In genomic region chr6:87770626-87771025, GRCm38 (mm10) we compare ENCODE assay signal across 12 mouse cellular contexts. TPM values are rescaled to one million over a fixed set of nuclear protein-coding genes. Genes with fewer than 3 reads are reported as not detected.
DNase-seq lines count a peak whose midpoint lies in the region; ATAC-seq and TF ChIP-seq lines count a peak whose summit lies in the region.
"Had no signal": no experiment of that assay in that cellular context is flagged by ENCODE, and none has a peak within 500 bp of the region (broad histone marks: within the 10 kb centered on the region; RNA-seq: fewer than 3 reads in every experiment).

No protein-coding gene starts in this region.

- H3K36me3 ChIP-seq in forebrain, postnatal 0 days (ENCODE audit: insufficient read depth), result no peaks in the 10 kb centered on the region
- H3K36me3 ChIP-seq in forebrain, embryonic 13.5 days (ENCODE audit: poor library complexity, severe bottlenecking), result no peaks in the 10 kb centered on the region
- no peaks in the 10 kb centered on the region for H3K36me3 ChIP-seq in limb, embryonic 14.5 days (ENCODE audit: control insufficient read depth, insufficient read depth, low read length)
- H3K36me3 ChIP-seq in limb, embryonic 10.5 days, result no peaks in the 10 kb centered on the region
- no peaks in the 10 kb centered on the region for H3K36me3 ChIP-seq in MEL (ENCODE audit: control insufficient read depth in 1 of 2, insufficient read depth in 2 of 2, low read length in 2 of 2)
- no peaks in the 10 kb centered on the region for H3K36me3 ChIP-seq in liver, embryonic 15.5 days (replicated peaks)
- H3K36me3 ChIP-seq: embryonic facial prominence, embryonic 15.5 days; heart, embryonic 13.5 days; midbrain, embryonic 15.5 days had no signal

- H3K79me2 ChIP-seq in MEL (ENCODE audit: control insufficient read depth, insufficient read depth, low read length, poor library complexity), result no peaks in the 10 kb centered on the region

- no peak overlapping the region for H3K4me3 ChIP-seq in forebrain, postnatal 0 days (ENCODE audit: low read depth, low read length)
- H3K4me3 ChIP-seq in forebrain, embryonic 13.5 days, result no peak overlapping the region
- no peak overlapping the region for H3K4me3 ChIP-seq in limb, embryonic 14.5 days (replicated peaks; ENCODE audit: low read length)
- no peak overlapping the region for H3K4me3 ChIP-seq in limb, embryonic 10.5 days
- no peak overlapping the region for H3K4me3 ChIP-seq in MEL (ENCODE audit: control insufficient read depth in 1 of 2, insufficient read depth in 1 of 2, low read depth in 2 of 2, low read length in 2 of 2)
- no peak overlapping the region for H3K4me3 ChIP-seq in liver, embryonic 15.5 days (replicated peaks)
- H3K4me3 ChIP-seq: embryonic facial prominence, embryonic 15.5 days; heart, embryonic 13.5 days; midbrain, embryonic 15.5 days had no signal

- ATAC-seq in forebrain, postnatal 0 days, result no peak
- no peak for ATAC-seq in forebrain, embryonic 13.5 days
- no peak for ATAC-seq in limb, embryonic 14.5 days (ENCODE audit: low FRiP score, low read depth)
- peak; percentile 42; the same call in 1 of the 2 replicates for ATAC-seq in liver, embryonic 15.5 days (ENCODE audit: insufficient read depth)
- ATAC-seq: midbrain, embryonic 15.5 days had no signal

- H3K4me2 ChIP-seq in forebrain, postnatal 0 days (ENCODE audit: low read depth), result no peak overlapping the region
- no peak overlapping the region for H3K4me2 ChIP-seq in forebrain, embryonic 13.5 days
- no peak overlapping the region for H3K4me2 ChIP-seq in limb, embryonic 14.5 days (replicated peaks; ENCODE audit: low read depth, low read length, severe bottlenecking)
- no peak overlapping the region for H3K4me2 ChIP-seq in liver, embryonic 15.5 days
- H3K4me2 ChIP-seq: embryonic facial prominence, embryonic 15.5 days; heart, embryonic 13.5 days; midbrain, embryonic 15.5 days had no signal

- 53% methylated on average over 8 of the region's 8 CpGs for WGBS in forebrain, postnatal 0 days
- 56% methylated on average over 8 of the region's 8 CpGs for WGBS in forebrain, embryonic 13.5 days
- WGBS in limb, embryonic 14.5 days, result 47% methylated on average over 8 of the region's 8 CpGs
- WGBS in limb, embryonic 10.5 days, result 64% methylated on average over 8 of the region's 8 CpGs
- WGBS in liver, embryonic 15.5 days (ENCODE audit: insufficient replicate concordance), result 39% methylated on average over 8 of the region's 8 CpGs

- peak; percentile 34 for DNase-seq in forebrain, postnatal 0 days
- DNase-seq in limb, embryonic 14.5 days (ENCODE audit: low spot score), result peak; percentile 15
- no peak for DNase-seq in limb, embryonic 10.5 days (ENCODE audit: low spot score)
- no peak for DNase-seq in MEL (ENCODE audit: low read depth, low spot score)
- DNase-seq in adrenal gland, postnatal 4 days (ENCODE audit: low spot score in 2 of 2), result no peak
- DNase-seq in cerebellum, postnatal 4 days (ENCODE audit: low spot score in 2 of 2), result no peak
- DNase-seq: adrenal gland, postnatal 36 days had no signal

- no peak for TF ChIP-seq EP300 in MEL (IDR thresholded peaks at IDR 0.05; ENCODE audit: low read depth in 1 of 2, low read length in 2 of 2)

- no peak overlapping the region for H3K27ac ChIP-seq in forebrain, postnatal 0 days (ENCODE audit: low read depth, low read length)
- no peak overlapping the region for H3K27ac ChIP-seq in forebrain, embryonic 13.5 days
- H3K27ac ChIP-seq in limb, embryonic 14.5 days (replicated peaks; ENCODE audit: low read depth, low read length), result no peak overlapping the region
- no peak overlapping the region for H3K27ac ChIP-seq in limb, embryonic 10.5 days
- H3K27ac ChIP-seq in MEL (ENCODE audit: control insufficient read depth, low read depth, low read length), result no peak overlapping the region
- H3K27ac ChIP-seq in liver, embryonic 15.5 days (replicated peaks), result no peak overlapping the region
- H3K27ac ChIP-seq: embryonic facial prominence, embryonic 15.5 days; heart, embryonic 13.5 days; midbrain, embryonic 15.5 days had no signal

- no peak overlapping the region for H3K9ac ChIP-seq in forebrain, postnatal 0 days
- no peak overlapping the region for H3K9ac ChIP-seq in forebrain, embryonic 13.5 days
- no peak overlapping the region for H3K9ac ChIP-seq in limb, embryonic 14.5 days (ENCODE audit: low read depth, low read length, severe bottlenecking)
- H3K9ac ChIP-seq in MEL (ENCODE audit: control insufficient read depth, low read depth, low read length, poor library complexity, severe bottlenecking), result no peak overlapping the region
- H3K9ac ChIP-seq in liver, embryonic 15.5 days, result no peak overlapping the region
- H3K9ac ChIP-seq: embryonic facial prominence, embryonic 15.5 days; heart, embryonic 13.5 days; midbrain, embryonic 15.5 days had no signal

- H3K4me1 ChIP-seq in forebrain, postnatal 0 days (ENCODE audit: insufficient read depth), result no peaks in the 10 kb centered on the region
- H3K4me1 ChIP-seq in forebrain, embryonic 13.5 days, result no peaks in the 10 kb centered on the region
- H3K4me1 ChIP-seq in limb, embryonic 14.5 days (ENCODE audit: control insufficient read depth, insufficient read depth, low read length), result no peaks in the 10 kb centered on the region
- no peaks in the 10 kb centered on the region for H3K4me1 ChIP-seq in limb, embryonic 10.5 days
- peaks cover 0 to 2% of the 10 kb centered on the region in 2 experiments; a peak in 1 of 4 replicates for H3K4me1 ChIP-seq in MEL (ENCODE audit: control insufficient read depth in 1 of 2, insufficient read depth in 2 of 2, low read length in 2 of 2)
- peaks cover 2% of the 10 kb centered on the region for H3K4me1 ChIP-seq in liver, embryonic 15.5 days (replicated peaks)
- H3K4me1 ChIP-seq: embryonic facial prominence, embryonic 15.5 days; heart, embryonic 13.5 days; midbrain, embryonic 15.5 days had no signal

- no peaks in the 10 kb centered on the region for H3K27me3 ChIP-seq in forebrain, postnatal 0 days (ENCODE audit: insufficient read depth, low read length)
- no peaks in the 10 kb centered on the region for H3K27me3 ChIP-seq in forebrain, embryonic 13.5 days
- H3K27me3 ChIP-seq in limb, embryonic 14.5 days (ENCODE audit: control insufficient read depth, insufficient read depth, low read length), result no peaks in the 10 kb centered on the region
- no peaks in the 10 kb centered on the region for H3K27me3 ChIP-seq in limb, embryonic 10.5 days (ENCODE audit: low read depth, poor library complexity, severe bottlenecking)
- H3K27me3 ChIP-seq in MEL (ENCODE audit: control insufficient read depth in 1 of 2, insufficient read depth in 2 of 2, low read length in 2 of 2), result no peaks in the 10 kb centered on the region; a peak in 1 of 4 replicates
- H3K27me3 ChIP-seq in liver, embryonic 15.5 days, result no peaks in the 10 kb centered on the region
- H3K27me3 ChIP-seq: embryonic facial prominence, embryonic 15.5 days; midbrain, embryonic 15.5 days had no signal

- TF ChIP-seq POLR2A in limb, embryonic 14.5 days (IDR thresholded peaks at IDR 0.05; ENCODE audit: borderline replicate concordance, extremely low read depth, insufficient read depth, insufficient read length), result no peak
- TF ChIP-seq POLR2A in MEL (IDR thresholded peaks at IDR 0.05; ENCODE audit: control insufficient read depth in 1 of 2, insufficient read depth in 1 of 2, low read depth in 1 of 2, low read length in 2 of 2, poor library complexity in 1 of 2), result no peak

- H3K9me3 ChIP-seq in forebrain, postnatal 0 days (ENCODE audit: low read length), result no peaks in the 10 kb centered on the region
- H3K9me3 ChIP-seq in forebrain, embryonic 13.5 days (replicated peaks), result no peaks in the 10 kb centered on the region
- H3K9me3 ChIP-seq in limb, embryonic 14.5 days (ENCODE audit: control insufficient read depth, low read length), result no peaks in the 10 kb centered on the region
- H3K9me3 ChIP-seq in limb, embryonic 10.5 days (replicated peaks), result no peaks in the 10 kb centered on the region
- no peaks in the 10 kb centered on the region for H3K9me3 ChIP-seq in MEL (replicated peaks; ENCODE audit: insufficient read depth, low read length)
- H3K9me3 ChIP-seq in liver, embryonic 15.5 days (replicated peaks), result no peaks in the 10 kb centered on the region
- H3K9me3 ChIP-seq: embryonic facial prominence, embryonic 15.5 days; heart, embryonic 13.5 days; midbrain, embryonic 15.5 days had no signal

- peak; percentile 37 for TF ChIP-seq RAD21 in MEL (IDR thresholded peaks at IDR 0.05; ENCODE audit: low read depth, low read length)

- TF ChIP-seq CTCF in forebrain, postnatal 0 days (IDR thresholded peaks at IDR 0.05; ENCODE audit: low read depth), result peak; percentile 64
- TF ChIP-seq CTCF in MEL (IDR thresholded peaks at IDR 0.05 in 2 of 3, conservative IDR thresholded peaks at IDR 0.05 in 1 of 3; ENCODE audit: control insufficient read depth in 1 of 3, insufficient read depth in 1 of 3, low read depth in 2 of 3, low read length in 3 of 3, poor library complexity in 1 of 3, severe bottlenecking in 1 of 3), result peak in 1 of 3 experiments; percentile 35; a peak in 2 of 6 replicates

RNA-seq across cellular contexts. Expression of gene Gp9, which starts 7.2 kb away (rescaled TPM):
- 0.33 TPM in 1 of 2 replicates, not detected in the other for total RNA-seq in forebrain, postnatal 0 days (2014; rRNA removed)
- polyA plus RNA-seq in forebrain, postnatal 0 days (2015; fragmentation: Nextera tagmentation; extraction: Ambion mirVana), result 0.18 and 0.28 TPM in 2 replicates
- 0.77 and 0.89 TPM in 2 replicates for polyA plus RNA-seq in forebrain, embryonic 13.5 days (2015; fragmentation: Nextera tagmentation; extraction: Ambion mirVana)
- 1.4 and 2.5 TPM in 2 replicates for polyA plus RNA-seq in limb, embryonic 14.5 days (2012; rRNA removed)
- polyA plus RNA-seq in limb, embryonic 14.5 days (2014; fragmentation: Nextera tagmentation; extraction: Ambion mirVana), result 1.9 and 2.0 TPM in 2 replicates
- polyA plus RNA-seq in limb, embryonic 10.5 days (2016; fragmentation: Nextera tagmentation; extraction: Ambion mirVana), result 1.6 and 2.1 TPM in 2 replicates
- total RNA-seq in MEL (2012; rRNA removed), result 2.4 and 3.9 TPM in 2 replicates
- 10 to 100 TPM in 1 of 2 experiments, not detected in 1; 11.1 TPM for polyA plus RNA-seq in MEL (2012; ENCODE audit: insufficient read depth in 1 of 2, insufficient read length in 2 of 2, low read depth in 1 of 2, low replicate concordance in 2 of 2, missing spikeins in 1 of 2)
- polyA plus RNA-seq in liver, embryonic 15.5 days (2015; fragmentation: Nextera tagmentation; extraction: Ambion mirVana), result 26.8 and 29.9 TPM in 2 replicates
- 1 to 10 TPM; 1.0 to 1.1 TPM for total RNA-seq in adrenal gland, postnatal 4 days (2021)
- total RNA-seq: adrenal gland, postnatal 36 days had no signal

RNA-seq across cellular contexts. Expression of gene Efcc1, which starts 40.0 kb away (rescaled TPM):
- 4.8 and 7.3 TPM in 2 replicates for total RNA-seq in forebrain, postnatal 0 days (2014; rRNA removed)
- polyA plus RNA-seq in forebrain, postnatal 0 days (2015; fragmentation: Nextera tagmentation; extraction: Ambion mirVana), result 4.7 and 7.8 TPM in 2 replicates
- polyA plus RNA-seq in forebrain, embryonic 13.5 days (2015; fragmentation: Nextera tagmentation; extraction: Ambion mirVana), result 0.96 and 1.1 TPM in 2 replicates
- polyA plus RNA-seq in limb, embryonic 14.5 days (2012; rRNA removed), result 0.98 and 1.3 TPM in 2 replicates
- polyA plus RNA-seq in limb, embryonic 14.5 days (2014; fragmentation: Nextera tagmentation; extraction: Ambion mirVana), result 0.64 and 0.80 TPM in 2 replicates
- polyA plus RNA-seq in limb, embryonic 10.5 days (2016; fragmentation: Nextera tagmentation; extraction: Ambion mirVana), result 0.08 and 0.18 TPM in 2 replicates
- 0.27 TPM in 1 of 2 replicates, not detected in the other for total RNA-seq in MEL (2012; rRNA removed)
- polyA plus RNA-seq in MEL (2012; ENCODE audit: insufficient read depth in 1 of 2, insufficient read length in 2 of 2, low read depth in 1 of 2, low replicate concordance in 2 of 2, missing spikeins in 1 of 2), result 1 to 10 TPM in 1 of 2 experiments, not detected in 1; 1.2 TPM
- 0.15 and 0.16 TPM in 2 replicates for polyA plus RNA-seq in liver, embryonic 15.5 days (2015; fragmentation: Nextera tagmentation; extraction: Ambion mirVana)
- 1 to 10 TPM; 2.0 to 2.1 TPM for total RNA-seq in adrenal gland, postnatal 4 days (2021)

RNA-seq across cellular contexts. Expression of gene Rab43, which starts 41.3 kb away (rescaled TPM):
- 14.2 and 24.3 TPM in 2 replicates for total RNA-seq in forebrain, postnatal 0 days (2014; rRNA removed)
- 7.2 and 9.3 TPM in 2 replicates for polyA plus RNA-seq in forebrain, postnatal 0 days (2015; fragmentation: Nextera tagmentation; extraction: Ambion mirVana)
- 7.4 and 7.9 TPM in 2 replicates for polyA plus RNA-seq in forebrain, embryonic 13.5 days (2015; fragmentation: Nextera tagmentation; extraction: Ambion mirVana)
- 13.3 and 23.7 TPM in 2 replicates for polyA plus RNA-seq in limb, embryonic 14.5 days (2012; rRNA removed)
- polyA plus RNA-seq in limb, embryonic 14.5 days (2014; fragmentation: Nextera tagmentation; extraction: Ambion mirVana), result 14.3 and 15.1 TPM in 2 replicates
- 5.3 and 7.6 TPM in 2 replicates for polyA plus RNA-seq in limb, embryonic 10.5 days (2016; fragmentation: Nextera tagmentation; extraction: Ambion mirVana)
- total RNA-seq in MEL (2012; rRNA removed), result 3.1 and 4.0 TPM in 2 replicates
- 10 to 100 TPM in 1 of 2 experiments, not detected in 1; 13.2 TPM for polyA plus RNA-seq in MEL (2012; ENCODE audit: insufficient read depth in 1 of 2, insufficient read length in 2 of 2, low read depth in 1 of 2, low replicate concordance in 2 of 2, missing spikeins in 1 of 2)
- 33.2 and 44.8 TPM in 2 replicates for polyA plus RNA-seq in liver, embryonic 15.5 days (2015; fragmentation: Nextera tagmentation; extraction: Ambion mirVana)
- 10 to 100 TPM; 44.3 to 49.2 TPM for total RNA-seq in adrenal gland, postnatal 4 days (2021)

Comparison
In these comparisons a context has a peak if more than half of its experiments do, and no peak if none do; other contexts are left out.
1. DNase-seq: peak in forebrain, postnatal 0 days (single experiment) and limb, embryonic 14.5 days (single experiment); none in limb, embryonic 10.5 days (single experiment), MEL (single experiment), adrenal gland, postnatal 4 days (0 of 2) and cerebellum, postnatal 4 days (0 of 2).